Mouse (Mus musculus) liver, embryonic 14.5 days (tissue): ENCODE results near the gene Zfp706. TPM values are rescaled to one million over a fixed set of nuclear protein-coding genes. Genes with fewer than 3 reads are reported as not detected.

Experiments
- ATAC-seq: fragments of 200-750 bp; cut with Nextera tagmentation; 2 replicates; pipeline ENCODE4 v1.8.0; 2017; ENCODE audit warnings: moderate number of reproducible peaks, mild to moderate bottlenecking, moderate library complexity; ENCODE audit not compliant: insufficient read depth
- DNase-seq, 3 experiments: peaks; one replicate each; pipeline ENCODE4 v3.0.0-alpha.2; 2012 to 2013; ENCODE audit warnings: low read depth in 3 of 3, low spot score in 3 of 3
- H3K27ac ChIP-seq: fragments of 300-500 bp; sonication (generic); 2 replicates; pipeline ENCODE4 v1.5.1; 2014; ENCODE audit warnings: moderate library complexity, mild to moderate bottlenecking, control low read depth, inconsistent platforms
- H3K27me3 ChIP-seq: fragments of 300-500 bp; sonication (generic); 2 replicates; pipeline ENCODE4 v1.6.1; 2014; ENCODE audit warnings: mild to moderate bottlenecking, low read length, moderate library complexity; ENCODE audit not compliant: control insufficient read depth, insufficient read depth
- H3K36me3 ChIP-seq: fragments of 300-500 bp; sonication (generic); replicated peaks from 2 replicates; pipeline ENCODE4 v1.6.1; 2014; ENCODE audit warnings: low read depth; ENCODE audit not compliant: control insufficient read depth, insufficient read depth
- H3K4me1 ChIP-seq, 2 experiments: fragments of 200-500 bp in 1 of 2; fragments of 300-500 bp in 1 of 2; sonication (generic) in 1 of 2; replicated peaks; 2 replicates each; pipeline ENCODE4 v1.6.1; 2012 to 2014; ENCODE audit warnings: antibody characterized with exemption in 1 of 2, inconsistent platforms in 1 of 2, low read length in 1 of 2; ENCODE audit not compliant: control insufficient read depth in 2 of 2, insufficient read depth in 2 of 2
- H3K4me2 ChIP-seq: fragments of 300-500 bp; sonication (generic); 2 replicates; pipeline ENCODE4 v1.6.1; 2014; ENCODE audit warnings: low read depth, mild to moderate bottlenecking, control low read depth, moderate library complexity
- H3K4me3 ChIP-seq, 2 experiments: fragments of 200-500 bp in 1 of 2; fragments of 300-500 bp in 1 of 2; sonication (generic) in 1 of 2; 2 replicates each; pipeline ENCODE4 v1.5.1; 2012 to 2014; ENCODE audit warnings: low read depth in 2 of 2, low read length in 2 of 2, mild to moderate bottlenecking in 2 of 2, control low read depth in 1 of 2, inconsistent platforms in 1 of 2, moderate library complexity in 1 of 2; ENCODE audit not compliant: insufficient read depth in 1 of 2
- H3K9ac ChIP-seq: fragments of 300-500 bp; sonication (generic); replicated peaks from 2 replicates; pipeline ENCODE4 v1.6.1; 2014; ENCODE audit warnings: mild to moderate bottlenecking, control low read depth, moderate library complexity
- H3K9me3 ChIP-seq: fragments of 300-500 bp; sonication (generic); 2 replicates; pipeline ENCODE4 v1.6.1; 2016; ENCODE audit warnings: low read length, mixed read lengths; ENCODE audit not compliant: control insufficient read depth
- CTCF ChIP-seq: IDR thresholded peaks from 2 replicates; pipeline ENCODE4 v1.5.1; 2016; ENCODE audit warnings: antibody characterized with exemption, low read depth, control low read depth
- EP300 ChIP-seq: IDR thresholded peaks from 2 replicates; pipeline ENCODE4 v1.6.1; 2016; ENCODE audit warnings: antibody characterized with exemption, low read depth
- WGBS: fragments of 180-500 bp; shearing (Covaris S2); extraction: QIAGEN DNeasy Blood & Tissue Kit; methylation state at CpG from one replicate; pipeline ENCODE4 v1.1.7; 2014; ENCODE audit not compliant: insufficient replicate concordance; 5-methylcytosine and 5-hydroxymethylcytosine counted together
- polyA plus RNA-seq, 2 experiments: library from polyadenylated mRNA; depleted of rRNA in 1 of 2; stranded (reverse) in 1 of 2; unstranded in 1 of 2; fragments of >200 nt; fragmentation: Nextera tagmentation in 1 of 2; extraction: Ambion mirVana in 1 of 2; gene quantifications; 2 replicates each; pipeline versions ENCODE4 v1.2.1 to v1.2.3; 2012 to 2014

The Zfp706 gene
- polyA plus RNA-seq, 2 experiments: 22.8 to 146 TPM

DNA sequence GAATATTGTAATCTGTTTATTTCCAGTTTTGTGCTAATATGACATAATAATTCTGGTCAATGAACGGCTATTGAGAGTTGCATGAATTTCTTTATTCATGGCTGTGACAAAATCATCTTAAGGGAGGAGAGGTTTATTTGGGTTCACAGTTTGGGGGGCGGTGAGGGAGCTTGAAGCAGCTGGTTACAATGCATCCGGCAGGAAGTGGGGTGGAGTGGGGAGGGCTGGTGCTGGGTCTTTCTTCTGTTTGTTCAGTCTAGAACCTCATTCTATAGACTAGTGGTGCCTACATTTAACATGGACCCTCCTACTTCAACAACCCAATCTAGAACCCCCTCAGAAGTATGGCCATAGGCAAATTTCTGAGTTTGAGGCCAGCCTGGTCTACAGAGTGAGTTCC is 30.1 kb upstream of the Zfp706 start:
- no peak for TF ChIP-seq CTCF
- no peak for TF ChIP-seq EP300
- Histone ChIP-seq H3K9me3 (no peaks in the 10 kb centered on the region), H3K27ac (no peak overlapping the region), H3K4me2 (no peak overlapping the region), H3K4me1 (peaks cover 0 to 2% of the 10 kb centered on the region in 2 experiments; a peak in 1 of 4 replicates), H3K4me3 (no peak overlapping the region), H3K27me3 (no peaks in the 10 kb centered on the region), H3K36me3 (no peaks in the 10 kb centered on the region), H3K9ac (no peak overlapping the region)
- 69% methylated on average over 3 of the region's 3 CpGs for WGBS
- no peak for DNase-seq
- ATAC-seq: no peak

DNA sequence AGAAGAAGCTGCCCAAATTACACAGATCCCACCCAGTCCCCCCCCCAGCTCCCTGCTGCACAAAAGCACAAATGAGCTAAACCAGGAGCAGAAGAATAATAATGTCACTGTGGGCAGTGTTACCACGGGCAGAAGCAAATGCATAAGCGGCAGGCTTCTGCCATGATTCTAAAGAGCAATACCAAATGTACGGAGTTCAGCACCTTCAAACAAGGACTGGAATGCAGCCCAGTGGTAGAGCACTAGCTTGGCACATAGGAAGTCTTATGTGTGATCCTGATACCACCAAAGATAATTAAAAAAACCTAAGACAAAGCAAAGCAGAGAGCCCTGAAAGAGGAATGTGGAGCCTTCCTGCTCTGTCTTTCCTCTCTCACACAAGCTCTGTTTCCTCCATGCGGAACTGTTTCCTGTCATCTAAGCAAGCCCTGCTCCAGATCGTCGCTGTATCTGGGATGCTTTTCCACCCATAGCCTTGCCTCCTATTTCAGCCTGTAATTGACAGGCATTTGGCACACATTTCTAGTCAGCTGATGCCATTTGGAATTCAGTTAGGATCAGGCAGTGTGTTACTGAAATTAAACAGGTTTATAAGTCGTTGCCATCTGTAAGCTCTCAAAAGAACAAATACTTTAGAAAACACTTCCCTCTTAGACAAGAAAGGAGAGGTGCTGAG is 29.0 kb upstream of the Zfp706 start:
- TF ChIP-seq EP300 (no peak), CTCF (no peak)
- peaks cover 0 to 2% of the 10 kb centered on the region in 2 experiments; a peak in 1 of 4 replicates for H3K4me1 ChIP-seq
- H3K27me3 ChIP-seq: no peaks in the 10 kb centered on the region
- no peaks in the 10 kb centered on the region for H3K9me3 ChIP-seq
- no peak overlapping the region for H3K9ac ChIP-seq
- no peak overlapping the region for H3K27ac ChIP-seq
- ATAC-seq (no peak), DNase-seq (no peak)
- no peak overlapping the region for H3K4me2 ChIP-seq
- H3K36me3 ChIP-seq: no peaks in the 10 kb centered on the region
- no peak overlapping the region for H3K4me3 ChIP-seq
- WGBS: 40% methylated on average over 7 of the region's 7 CpGs

DNA sequence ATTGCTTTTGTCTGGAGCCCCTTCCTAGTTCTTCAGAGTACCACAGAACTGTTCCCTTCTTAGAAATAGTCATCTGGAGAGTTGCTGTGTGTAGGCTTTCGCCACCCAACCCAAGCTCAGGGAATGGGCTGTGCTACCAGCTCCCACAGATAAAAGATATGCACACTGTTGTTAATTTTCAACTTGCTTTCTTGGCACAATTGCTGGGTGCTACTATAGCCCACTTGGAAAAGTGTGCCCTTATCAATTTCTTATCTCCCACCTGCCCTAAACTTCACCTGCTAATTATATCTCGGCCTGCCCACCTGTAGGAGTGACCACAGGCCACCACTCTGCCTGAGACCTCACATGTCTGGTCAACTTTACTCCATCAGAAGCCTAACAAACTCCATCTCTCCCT is 26.6 kb upstream of the Zfp706 start:
- H3K4me3 ChIP-seq: no peak overlapping the region
- no peak overlapping the region for H3K9ac ChIP-seq
- no peak for TF ChIP-seq CTCF
- no peak for TF ChIP-seq EP300
- H3K4me1 ChIP-seq: no peaks in the 10 kb centered on the region
- no peaks in the 10 kb centered on the region for H3K9me3 ChIP-seq
- H3K36me3 ChIP-seq: no peaks in the 10 kb centered on the region
- WGBS: 47% methylated on average over 2 of the region's 2 CpGs
- H3K27me3 ChIP-seq: no peaks in the 10 kb centered on the region
- no peak overlapping the region for H3K4me2 ChIP-seq
- no peak overlapping the region for H3K27ac ChIP-seq
- DNase-seq: no peak
- ATAC-seq: no peak

DNA sequence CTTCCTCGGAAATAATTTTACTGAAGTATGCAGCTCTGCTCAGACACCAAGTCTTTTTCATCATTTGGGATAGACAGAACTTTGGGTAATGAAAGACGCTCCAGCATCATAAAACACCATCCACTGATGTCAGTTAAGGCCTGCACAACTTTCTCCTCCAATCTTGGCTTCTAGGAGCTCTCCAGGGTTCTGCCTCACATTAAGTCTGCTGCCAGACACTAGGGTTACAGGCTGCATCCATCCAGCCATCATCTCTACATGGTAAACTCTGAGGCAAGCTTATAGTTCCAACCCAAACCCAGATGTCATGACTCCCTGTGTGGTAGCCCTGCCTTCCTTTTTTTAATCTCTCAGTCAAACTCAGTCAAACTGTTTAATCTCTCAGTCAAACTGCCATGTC is 25.9 kb upstream of the Zfp706 start:
- WGBS: 57% methylated on average over 2 of the region's 2 CpGs
- Histone ChIP-seq H3K4me3 (no peak overlapping the region), H3K36me3 (no peaks in the 10 kb centered on the region), H3K9me3 (no peaks in the 10 kb centered on the region), H3K4me1 (no peaks in the 10 kb centered on the region), H3K4me2 (no peak overlapping the region), H3K9ac (no peak overlapping the region), H3K27ac (no peak overlapping the region), H3K27me3 (no peaks in the 10 kb centered on the region)
- TF ChIP-seq EP300 (no peak), CTCF (no peak)
- no peak for DNase-seq
- no peak for ATAC-seq

DNA sequence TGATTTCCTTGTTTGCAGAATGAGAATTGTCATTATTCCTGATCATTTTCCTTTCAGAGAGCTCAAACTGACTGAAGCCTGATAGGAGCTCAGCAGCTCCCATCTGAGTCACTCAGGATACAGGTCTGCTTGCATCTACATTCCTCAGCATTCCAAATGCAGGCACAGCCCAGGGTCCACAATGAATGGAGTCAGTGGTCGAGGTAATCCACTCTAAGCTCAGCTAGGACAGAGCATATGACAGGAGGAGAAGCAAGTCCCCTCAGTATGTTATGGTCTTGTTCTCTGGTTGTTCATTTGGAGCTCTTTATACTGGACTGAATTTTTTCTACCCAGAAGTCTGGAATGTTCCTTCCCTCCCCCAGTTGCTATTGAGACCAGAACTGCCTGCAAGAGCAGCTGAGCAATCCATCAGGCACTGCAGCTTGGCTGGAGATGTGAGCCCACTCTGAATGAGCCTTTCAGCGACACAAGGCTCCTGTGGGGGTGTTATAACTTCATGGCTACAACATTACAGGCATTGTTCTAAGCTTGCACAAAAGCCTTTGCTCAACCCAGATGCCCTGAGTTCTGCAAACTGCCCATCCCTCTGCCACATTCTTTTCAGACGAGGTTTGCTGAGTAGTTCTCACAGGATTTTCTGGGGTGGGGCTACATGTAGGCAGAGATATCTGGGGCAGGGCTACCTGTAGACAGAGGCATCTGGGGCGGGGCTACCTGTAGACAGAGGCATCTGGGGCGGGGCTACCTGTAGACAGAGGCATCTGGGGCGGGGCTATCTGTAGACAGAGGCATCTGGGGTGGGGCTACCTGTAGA is 24.0 kb upstream of the Zfp706 start:
- H3K4me2 ChIP-seq: no peak overlapping the region
- H3K27ac ChIP-seq: no peak overlapping the region
- H3K9ac ChIP-seq: no peak overlapping the region
- no peak overlapping the region for H3K4me3 ChIP-seq
- no peak for TF ChIP-seq EP300
- TF ChIP-seq CTCF: no peak
- 0 out of 4 replicates have a peak, but pooled peaks cover 0 to under 1% of the 10 kb centered on the region in 2 experiments for H3K4me1 ChIP-seq
- DNase-seq: no peak
- no peaks in the 10 kb centered on the region for H3K36me3 ChIP-seq
- 33% methylated on average over 6 of the region's 6 CpGs for WGBS
- no peaks in the 10 kb centered on the region for H3K9me3 ChIP-seq
- H3K27me3 ChIP-seq: no peaks in the 10 kb centered on the region
- no peak for ATAC-seq
